Mouse (Mus musculus): ENCODE data around the gene Atf7ip.

- TF ChIP-seq MAX (IDR thresholded peaks at IDR 0.05; ENCODE audit: low read depth) (no peak), POLR2AphosphoS2 (IDR thresholded peaks at IDR 0.05; ENCODE audit: insufficient read length, low read depth) (no peak), MYOG (IDR thresholded peaks at IDR 0.05; ENCODE audit: control insufficient read depth in 1 of 3, insufficient read depth in 1 of 3, insufficient read length in 2 of 3, low read depth in 2 of 3) (no peak), POLR2A (IDR thresholded peaks at IDR 0.05; ENCODE audit: insufficient read length, low read depth) (no peak), USF1 (IDR thresholded peaks at IDR 0.05; ENCODE audit: low read depth) (no peak), TCF12 (IDR thresholded peaks at IDR 0.05; ENCODE audit: insufficient read depth, poor library complexity, severe bottlenecking) (no peak), CEBPB (IDR thresholded peaks at IDR 0.05; ENCODE audit: insufficient read depth, poor library complexity, severe bottlenecking) (no peak), REST (IDR thresholded peaks at IDR 0.05; ENCODE audit: insufficient read depth, insufficient read length) (no peak), E2F4 (IDR thresholded peaks at IDR 0.05; ENCODE audit: insufficient read depth) (no peak), TCF3 (IDR thresholded peaks at IDR 0.05; ENCODE audit: insufficient read length, low read depth) (no peak)
Observed at GRCm38 (mm10) chr6:136520361-136520760, 14.4 kb downstream of the Atf7ip start.
